Mouse (Mus musculus): ENCODE measurements at regions not wholly inside any gene's neighbourhood (a gene's known extent, or its start where the extent isn't known, plus 50 kb on each side); places are given as distances from the start of the nearest gene placed in this dataset.

DNA sequence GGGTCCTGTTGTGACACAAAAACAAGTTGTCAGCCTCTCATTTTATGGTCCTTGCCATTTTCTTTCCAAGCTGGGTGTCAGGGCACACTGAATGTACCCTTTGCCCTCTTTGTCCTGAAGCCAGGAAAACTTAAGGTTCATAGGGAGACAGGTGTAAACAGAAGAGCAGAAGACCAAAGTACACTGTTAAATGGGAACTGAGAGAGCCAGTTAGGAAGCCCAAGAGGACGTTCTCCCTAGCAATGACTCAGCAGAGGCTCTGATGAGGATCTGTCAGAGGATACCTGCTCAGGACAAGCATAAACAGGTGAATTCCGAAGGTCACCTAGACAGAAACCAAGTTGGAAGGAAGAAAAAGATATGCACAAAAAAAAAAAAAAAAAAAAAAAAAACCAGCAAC lies 94.0 kb downstream of the Sp3 start:
- DNase-seq (ENCODE audit: low spot score in 2 of 2) = no peak

All from natural killer cell, adult 2 months (primary cell).